Mouse (Mus musculus) gastrocnemius, adult 8-10 months (tissue): ENCODE results near the gene Hist1h2ab. TPM values are rescaled to one million over a fixed set of nuclear protein-coding genes. Genes with fewer than 3 reads are reported as not detected.
"Not testable (repeated sequence)": the region's sequence is repeated elsewhere in the genome, so short reads cannot be mapped to it uniquely, and the experiment has no call there.

ENCODE experiments used
- DNase-seq, 2 experiments: peaks; one replicate each; pipeline ENCODE4 v3.0.0; 2022; ENCODE audit warnings: low spot score in 2 of 2
- total RNA-seq, 4 experiments: library from RNA; stranded (reverse); gene quantifications; 2 replicates each; pipeline ENCODE4 v1.2.4; 2022

Hist1h2ab gene
- 1 to 10 TPM in 2 of 4 experiments, under 1 TPM in 1, not detected in 1; 0.97 to 4.9 (median 3.5) TPM for total RNA-seq

- not testable (repeated sequence) for DNase-seq
Observed at GRCm38 (mm10) chr13:23750839-23751477, at the start of gene Hist1h2ab. Hist1h2ab (plus strand) TSS chr13:23751126.

DNA sequence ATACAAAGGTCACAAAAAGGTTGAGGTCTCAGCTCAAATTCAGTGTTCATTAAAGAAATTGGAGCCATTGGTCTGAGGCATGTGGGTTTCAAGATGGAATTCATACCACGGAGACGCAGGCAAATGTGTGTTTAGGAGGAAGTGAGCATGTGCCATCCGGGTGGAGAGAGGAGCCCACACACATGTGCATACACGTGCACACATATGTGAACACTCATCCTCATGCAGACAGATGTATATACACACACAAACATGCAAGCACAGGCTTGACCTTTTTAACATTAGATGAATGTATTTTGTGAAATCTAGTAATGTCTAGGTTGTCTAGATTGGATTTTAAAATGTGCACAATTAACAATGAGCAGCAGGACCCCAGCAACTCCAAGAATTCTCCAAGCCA is 48.7 kb upstream of the Hist1h2ab start:
- DNase-seq, result no peak

GRCm38 (mm10) chr13:23702801-23703200 is 48.1 kb upstream of the Hist1h2ab start:
- DNase-seq, result not testable (repeated sequence)

DNA sequence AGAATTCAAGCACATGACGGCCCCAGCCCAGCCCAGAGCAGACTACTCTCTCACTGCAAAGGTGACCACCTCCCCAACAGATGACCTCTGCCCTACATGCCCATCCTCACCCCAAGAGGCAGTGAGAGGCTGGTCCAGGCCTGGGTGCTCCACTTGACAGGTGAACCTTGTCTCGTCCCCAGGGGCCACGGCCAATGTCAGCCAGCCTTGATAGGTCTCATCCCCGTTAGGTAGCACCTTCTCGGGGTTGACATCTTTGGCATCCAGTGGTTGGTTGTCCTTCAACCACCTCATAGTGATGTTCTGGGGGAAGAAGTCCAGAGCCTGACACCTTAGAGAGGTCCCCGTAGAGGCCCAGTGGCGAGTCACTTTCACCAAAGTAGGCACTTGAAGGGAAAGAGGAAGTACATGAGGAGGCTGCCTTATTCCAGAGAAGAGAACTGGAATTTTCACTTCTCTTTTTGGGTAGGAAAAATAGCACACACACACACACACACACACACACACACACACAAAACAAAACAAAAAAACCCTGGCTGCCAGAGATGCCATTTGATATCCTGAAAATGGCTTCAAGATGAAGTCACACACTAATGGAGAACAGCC is 45.1 kb upstream of the Hist1h2ab start:
- no peak for DNase-seq

- DNase-seq, result no peak
Observed at GRCm38 (mm10) chr13:23706771-23707170, 44.2 kb upstream of the Hist1h2ab start.

DNA sequence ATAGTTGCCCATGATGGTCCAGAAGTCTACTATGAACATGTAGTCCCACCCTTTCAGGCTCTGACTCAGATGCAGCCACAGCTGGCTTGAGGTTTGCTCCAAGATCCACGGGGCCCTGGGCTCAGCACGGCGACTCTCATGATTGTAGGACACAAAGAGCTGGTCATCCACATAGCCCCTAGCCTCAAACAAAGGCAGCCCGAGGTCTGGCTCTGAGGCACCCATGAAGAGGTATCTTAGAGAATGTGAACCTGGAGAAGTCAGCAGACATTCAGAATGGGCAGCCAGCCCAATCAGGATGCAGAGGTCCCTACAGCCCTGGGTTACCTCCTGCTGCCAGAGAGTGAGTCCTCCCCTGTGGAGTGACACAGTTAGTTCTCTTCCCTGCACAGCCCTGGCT is 42.9 kb upstream of the Hist1h2ab start:
- no peak for DNase-seq

DNA sequence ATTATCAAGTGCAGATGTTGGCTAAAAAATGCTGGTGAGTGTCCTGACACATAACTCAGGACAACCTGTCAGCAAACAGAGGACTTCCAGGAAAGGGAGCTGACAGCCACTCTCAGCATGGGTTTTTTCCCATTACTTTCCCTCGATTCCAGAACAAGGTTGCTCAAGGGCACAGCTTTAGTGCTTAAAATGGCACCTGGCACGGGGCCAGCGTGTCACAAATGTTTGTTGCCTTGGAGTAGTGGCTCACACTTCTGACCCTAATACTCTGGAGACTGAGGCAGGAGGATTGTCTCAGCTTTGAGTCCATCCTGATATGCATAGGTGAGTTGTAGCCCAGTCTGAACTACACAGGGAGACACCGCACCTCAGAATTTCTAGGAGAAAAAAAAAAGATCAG is 42.3 kb upstream of the Hist1h2ab start:
- DNase-seq, result no peak

GRCm38 (mm10) chr13:23709714-23710373 is 41.1 kb upstream of the Hist1h2ab start:
- DNase-seq, result no peak

GRCm38 (mm10) chr13:23710374-23711089 is 40.4 kb upstream of the Hist1h2ab start, which contains the start of gene Hfe:
Hfe (minus strand) TSS chr13:23710854.
- peak; percentile 48 to 61 for DNase-seq

GRCm38 (mm10) chr13:23716261-23717042 is 34.5 kb upstream of the Hist1h2ab start:
- DNase-seq, result no peak

- DNase-seq, result no peak
Observed at GRCm38 (mm10) chr13:23717176-23717575, 33.8 kb upstream of the Hist1h2ab start.

DNA sequence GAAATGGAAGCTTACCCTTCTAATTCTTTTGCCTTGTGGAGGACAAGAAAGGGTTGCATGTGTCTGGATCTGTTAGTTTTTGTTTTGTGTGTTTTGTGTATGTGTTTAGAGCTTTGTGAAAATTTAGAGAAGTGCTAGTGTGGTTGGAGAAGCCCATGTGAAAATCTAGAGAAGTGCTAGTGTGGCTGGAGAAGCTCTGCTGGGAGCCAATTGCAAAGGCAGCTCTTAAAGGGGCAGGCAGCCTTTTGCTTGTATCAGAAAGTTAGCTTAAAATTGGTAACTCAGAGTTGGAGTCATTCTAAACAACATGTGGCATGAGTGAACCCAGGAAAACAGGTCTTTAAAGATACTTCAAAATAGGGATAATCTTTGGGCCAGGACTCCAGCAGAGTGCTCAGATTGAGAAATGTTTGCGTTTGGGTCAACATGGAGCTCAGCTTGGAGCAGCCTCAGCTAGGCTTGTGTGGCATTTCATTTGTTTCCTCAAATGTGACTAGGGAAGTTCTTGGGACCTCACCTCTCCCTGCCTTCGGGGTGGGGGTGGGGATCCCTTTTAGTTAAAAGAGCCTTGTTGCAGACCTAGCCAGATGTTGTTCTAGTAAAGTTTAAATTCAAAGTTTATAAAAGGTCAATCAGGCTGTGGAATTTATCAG is 33.2 kb upstream of the Hist1h2ab start:
- not testable (repeated sequence) for DNase-seq

- no peak for DNase-seq
Observed at GRCm38 (mm10) chr13:23724239-23724638, 26.7 kb upstream of the Hist1h2ab start.

GRCm38 (mm10) chr13:23725213-23725612 is 25.7 kb upstream of the Hist1h2ab start:
- no peak for DNase-seq

GRCm38 (mm10) chr13:23728472-23729191 is 22.3 kb upstream of the Hist1h2ab start:
- no peak for DNase-seq

- DNase-seq, result no peak
Observed at GRCm38 (mm10) chr13:23729192-23729525, 21.8 kb upstream of the Hist1h2ab start.

GRCm38 (mm10) chr13:23729706-23730105 is 21.2 kb upstream of the Hist1h2ab start:
- DNase-seq, result no peak

GRCm38 (mm10) chr13:23730479-23730878 is 20.4 kb upstream of the Hist1h2ab start:
- no peak for DNase-seq

GRCm38 (mm10) chr13:23732156-23732804 is 18.6 kb upstream of the Hist1h2ab start:
- DNase-seq, result no peak
